14 mouse cellular contexts compared by ENCODE assay signal in genomic region chr17:63272914-63273313, GRCm38 (mm10).
"Had no signal": no experiment of that assay in that cellular context is flagged by ENCODE, and none has a peak within 500 bp of the region (broad histone marks: within the 10 kb centered on the region; RNA-seq: fewer than 3 reads in every experiment).

No protein-coding gene starts in this region.

- H3K9ac ChIP-seq: limb, embryonic 13.5 days; liver, embryonic 14.5 days; midbrain, embryonic 12.5 days had no signal

- DNase-seq: kidney, postnatal 14 days; layer of hippocampus, adult 9-11 months; layer of hippocampus, postnatal 36 days; lung, adult 18-20 months; retina, postnatal 1 day; right cerebral cortex, postnatal 4 days; spleen, adult 18-20 months; thymus, adult 18-20 months; thymus, postnatal 25 days had no signal

- H3K27ac ChIP-seq: limb, embryonic 13.5 days; liver, embryonic 14.5 days; midbrain, embryonic 12.5 days had no signal

- H3K4me2 ChIP-seq: limb, embryonic 13.5 days; midbrain, embryonic 12.5 days had no signal

- H3K36me3 ChIP-seq: limb, embryonic 13.5 days; midbrain, embryonic 12.5 days had no signal

- H3K4me3 ChIP-seq: limb, embryonic 13.5 days; midbrain, embryonic 12.5 days; myocyte had no signal

- H3K27me3 ChIP-seq: limb, embryonic 13.5 days; midbrain, embryonic 12.5 days had no signal

- ATAC-seq: intestine, postnatal 0 days had no signal

- H3K9me3 ChIP-seq: limb, embryonic 13.5 days; midbrain, embryonic 12.5 days had no signal
